Mouse (Mus musculus): ENCODE results near the gene Armc9. TPM values are rescaled to one million over a fixed set of nuclear protein-coding genes. Genes with fewer than 3 reads are reported as not detected.

Gene Armc9
- polyA plus RNA-seq, 1 experiment from 2014 or later = 38.7 TPM

- H3K36me3 ChIP-seq (replicated peaks) = peaks cover 77% of the 10 kb centered on the region
- DNase-seq (ENCODE audit: extremely low spot score, low spot score) = no peak
- no peak overlapping the region for H3K27ac ChIP-seq
- no peaks in the 10 kb centered on the region for H3K4me1 ChIP-seq
- H3K4me3 ChIP-seq = no peak overlapping the region
- H3K27me3 ChIP-seq (ENCODE audit: poor library complexity, severe bottlenecking) = no peaks in the 10 kb centered on the region
- WGBS = 97% methylated on average over 1 of the region's 1 CpGs
- H3K9me3 ChIP-seq = no peaks in the 10 kb centered on the region
These were observed 56.9 kb downstream of the Armc9 start for GRCm38 (mm10) chr1:86211498-86211897.

DNA sequence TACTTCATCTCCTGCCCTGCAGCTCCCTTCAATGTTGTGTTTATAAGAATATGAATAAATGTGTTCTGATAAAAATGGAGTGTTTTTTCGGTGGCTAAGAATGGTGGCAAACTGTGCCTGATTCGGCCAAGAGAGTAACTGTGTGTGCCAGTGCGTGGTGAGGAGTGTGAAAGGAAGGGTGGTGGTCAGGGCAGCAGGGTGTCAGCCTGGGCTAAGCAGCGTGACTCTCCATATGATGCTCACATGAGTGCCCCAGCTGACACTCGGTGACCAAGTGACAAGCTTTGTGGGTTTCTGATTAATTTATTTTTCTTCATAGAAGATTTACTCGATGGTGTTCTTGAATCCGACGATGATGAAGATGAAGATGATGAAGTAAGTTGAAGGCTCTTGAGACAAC is 58.2 kb downstream of the Armc9 start:
- no peak for DNase-seq (ENCODE audit: extremely low spot score, low spot score)
- Histone ChIP-seq H3K9me3 (no peaks in the 10 kb centered on the region), H3K4me1 (no peaks in the 10 kb centered on the region), H3K27me3 (ENCODE audit: poor library complexity, severe bottlenecking) (no peaks in the 10 kb centered on the region), H3K4me3 (no peak overlapping the region), H3K27ac (no peak overlapping the region), H3K36me3 (replicated peaks) (peaks cover 74% of the 10 kb centered on the region)
- 93% methylated on average over 8 of the region's 8 CpGs for WGBS

DNA sequence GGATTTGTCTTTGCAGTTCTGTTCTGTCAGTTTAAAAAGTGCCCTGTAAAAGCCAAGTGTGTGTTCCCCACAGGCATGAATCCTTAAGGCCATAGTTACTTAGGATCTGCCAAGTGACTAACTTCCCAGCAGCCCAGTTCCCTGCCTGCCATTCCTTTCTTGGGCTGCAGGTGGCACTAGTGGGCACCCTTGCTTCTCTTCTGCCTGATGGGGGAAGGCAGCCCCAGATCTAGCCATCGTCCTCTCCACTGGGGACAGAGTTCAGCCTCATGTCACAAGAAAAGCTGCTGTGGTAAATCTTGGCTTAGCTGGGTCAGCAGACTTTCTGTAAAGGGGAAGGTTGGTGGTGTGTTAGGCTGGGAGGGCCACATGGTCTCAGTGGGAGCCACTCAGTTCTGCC is 59.6 kb downstream of the Armc9 start:
- Histone ChIP-seq H3K9me3 (no peaks in the 10 kb centered on the region), H3K4me3 (no peak overlapping the region), H3K36me3 (replicated peaks) (peaks cover 62% of the 10 kb centered on the region), H3K4me1 (no peaks in the 10 kb centered on the region), H3K27me3 (ENCODE audit: poor library complexity, severe bottlenecking) (no peaks in the 10 kb centered on the region), H3K27ac (no peak overlapping the region)
- 14% methylated on average over 1 of the region's 1 CpGs for WGBS
- peak; percentile 70 for DNase-seq (ENCODE audit: extremely low spot score, low spot score)

- Histone ChIP-seq H3K36me3 (replicated peaks) (peaks cover 62% of the 10 kb centered on the region), H3K4me1 (no peaks in the 10 kb centered on the region), H3K4me3 (no peak overlapping the region), H3K9me3 (no peaks in the 10 kb centered on the region), H3K27me3 (ENCODE audit: poor library complexity, severe bottlenecking) (no peaks in the 10 kb centered on the region), H3K27ac (no peak overlapping the region)
- WGBS = 94% methylated on average over 1 of the region's 1 CpGs
- DNase-seq (ENCODE audit: extremely low spot score, low spot score) = no peak
These were observed 60.7 kb downstream of the Armc9 start for GRCm38 (mm10) chr1:86215297-86215696.

GRCm38 (mm10) chr1:86216412-86216811 is 61.8 kb downstream of the Armc9 start:
- no peaks in the 10 kb centered on the region for H3K27me3 ChIP-seq (ENCODE audit: poor library complexity, severe bottlenecking)
- WGBS = 88% methylated on average over 5 of the region's 5 CpGs
- no peaks in the 10 kb centered on the region for H3K4me1 ChIP-seq
- no peak for DNase-seq (ENCODE audit: extremely low spot score, low spot score)
- H3K9me3 ChIP-seq = no peaks in the 10 kb centered on the region
- no peak overlapping the region for H3K27ac ChIP-seq
- no peak overlapping the region for H3K4me3 ChIP-seq
- peaks cover 51% of the 10 kb centered on the region for H3K36me3 ChIP-seq (replicated peaks)

DNA sequence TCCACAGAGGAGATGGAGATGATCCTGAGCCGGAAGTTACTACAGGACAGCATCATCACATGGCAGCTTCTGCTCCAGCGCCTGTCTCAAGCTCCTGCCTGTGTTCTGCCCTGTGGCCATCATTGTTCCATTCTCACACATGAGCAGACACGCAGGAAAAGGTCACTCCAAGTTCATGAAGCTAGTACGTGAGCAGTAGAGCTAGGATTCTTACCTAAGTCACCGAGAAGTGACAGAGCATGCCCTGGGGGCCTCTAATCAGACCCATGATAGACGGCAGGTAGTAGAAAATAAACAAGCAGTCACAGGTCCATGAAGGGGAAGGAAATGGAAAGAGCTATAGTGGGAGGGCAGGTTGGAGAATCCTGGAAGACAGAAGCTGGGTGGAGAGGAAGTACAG is 63.4 kb downstream of the Armc9 start:
- Histone ChIP-seq H3K9me3 (no peaks in the 10 kb centered on the region), H3K27me3 (ENCODE audit: poor library complexity, severe bottlenecking) (no peaks in the 10 kb centered on the region), H3K4me3 (no peak overlapping the region), H3K36me3 (replicated peaks) (peaks cover 41% of the 10 kb centered on the region), H3K4me1 (no peaks in the 10 kb centered on the region), H3K27ac (no peak overlapping the region)
- no peak for DNase-seq (ENCODE audit: extremely low spot score, low spot score)
- WGBS = 72% methylated on average over 6 of the region's 6 CpGs

GRCm38 (mm10) chr1:86225195-86225594 is 70.6 kb downstream of the Armc9 start:
- DNase-seq (ENCODE audit: extremely low spot score, low spot score) = no peak
- no peak overlapping the region for H3K4me3 ChIP-seq
- H3K27me3 ChIP-seq (ENCODE audit: poor library complexity, severe bottlenecking) = no peaks in the 10 kb centered on the region
- no peaks in the 10 kb centered on the region for H3K9me3 ChIP-seq
- H3K36me3 ChIP-seq (replicated peaks) = no peaks in the 10 kb centered on the region
- WGBS = 78% methylated on average over 6 of the region's 6 CpGs
- no peak overlapping the region for H3K27ac ChIP-seq
- H3K4me1 ChIP-seq = 0 out of 2 replicates have a peak, but pooled peaks cover 3% of the 10 kb centered on the region

DNA sequence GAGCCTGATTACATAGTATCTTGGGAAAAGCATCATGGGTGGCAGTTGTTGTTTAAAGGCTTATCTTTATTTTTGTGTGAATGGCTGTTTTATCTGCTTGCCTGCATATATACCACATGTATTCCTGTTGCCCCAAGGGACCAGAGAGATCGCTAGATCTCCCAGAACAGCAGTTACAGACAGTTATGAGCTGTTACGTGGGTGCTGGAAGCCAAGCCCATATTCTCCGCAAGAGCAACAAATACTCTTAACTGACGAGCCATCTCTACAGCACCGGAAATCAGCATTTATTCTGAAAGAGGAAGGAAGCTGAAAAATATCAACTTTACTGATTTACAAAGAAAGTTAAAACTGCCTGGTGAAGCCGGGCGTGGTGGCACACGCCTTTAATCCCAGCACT is 74.1 kb downstream of the Armc9 start:
- H3K27ac ChIP-seq = no peak overlapping the region
- WGBS = 96% methylated on average over 8 of the region's 8 CpGs
- H3K27me3 ChIP-seq (ENCODE audit: poor library complexity, severe bottlenecking) = no peaks in the 10 kb centered on the region
- H3K4me1 ChIP-seq = 0 out of 2 replicates have a peak, but pooled peaks cover 3% of the 10 kb centered on the region
- H3K4me3 ChIP-seq = no peak overlapping the region
- H3K36me3 ChIP-seq (replicated peaks) = no peaks in the 10 kb centered on the region
- no peak for DNase-seq (ENCODE audit: extremely low spot score, low spot score)
- H3K9me3 ChIP-seq = no peaks in the 10 kb centered on the region

- H3K4me1 ChIP-seq = 0 out of 2 replicates have a peak, but pooled peaks cover 3% of the 10 kb centered on the region
These were observed 74.7 kb downstream of the Armc9 start for GRCm38 (mm10) chr1:86229184-86229829.

GRCm38 (mm10) chr1:86232631-86233030 is 78.1 kb downstream of the Armc9 start:
- no peak overlapping the region for H3K27ac ChIP-seq
- H3K9me3 ChIP-seq = no peaks in the 10 kb centered on the region
- no peak for DNase-seq (ENCODE audit: extremely low spot score, low spot score)
- H3K4me3 ChIP-seq = no peak overlapping the region
- WGBS = 97% methylated on average over 5 of the region's 5 CpGs
- 0 out of 2 replicates have a peak, but pooled peaks cover 5% of the 10 kb centered on the region for H3K4me1 ChIP-seq
- no peaks in the 10 kb centered on the region for H3K36me3 ChIP-seq (replicated peaks)
- H3K27me3 ChIP-seq (ENCODE audit: poor library complexity, severe bottlenecking) = no peaks in the 10 kb centered on the region

More at GRCm38 (mm10) chr1:86229184-86229829, 74.7 kb downstream of the Armc9 start:
- Histone ChIP-seq H3K9me3 (no peaks in the 10 kb centered on the region), H3K27me3 (ENCODE audit: poor library complexity, severe bottlenecking) (no peaks in the 10 kb centered on the region), H3K4me3 (no peak overlapping the region), H3K36me3 (replicated peaks) (no peaks in the 10 kb centered on the region), H3K27ac (no peak overlapping the region)
- DNase-seq (ENCODE audit: extremely low spot score, low spot score) = no peak
- WGBS = 95% methylated on average over 9 of the region's 9 CpGs

GRCm38 (mm10) chr1:86233808-86234207 is 79.2 kb downstream of the Armc9 start:
- no peak overlapping the region for H3K4me3 ChIP-seq
- H3K27me3 ChIP-seq (ENCODE audit: poor library complexity, severe bottlenecking) = no peaks in the 10 kb centered on the region
- no peak overlapping the region for H3K27ac ChIP-seq
- H3K4me1 ChIP-seq = 0 out of 2 replicates have a peak, but pooled peaks cover 5% of the 10 kb centered on the region
- 87% methylated on average over 4 of the region's 4 CpGs for WGBS
- no peaks in the 10 kb centered on the region for H3K36me3 ChIP-seq (replicated peaks)
- DNase-seq (ENCODE audit: extremely low spot score, low spot score) = no peak
- no peaks in the 10 kb centered on the region for H3K9me3 ChIP-seq

DNA sequence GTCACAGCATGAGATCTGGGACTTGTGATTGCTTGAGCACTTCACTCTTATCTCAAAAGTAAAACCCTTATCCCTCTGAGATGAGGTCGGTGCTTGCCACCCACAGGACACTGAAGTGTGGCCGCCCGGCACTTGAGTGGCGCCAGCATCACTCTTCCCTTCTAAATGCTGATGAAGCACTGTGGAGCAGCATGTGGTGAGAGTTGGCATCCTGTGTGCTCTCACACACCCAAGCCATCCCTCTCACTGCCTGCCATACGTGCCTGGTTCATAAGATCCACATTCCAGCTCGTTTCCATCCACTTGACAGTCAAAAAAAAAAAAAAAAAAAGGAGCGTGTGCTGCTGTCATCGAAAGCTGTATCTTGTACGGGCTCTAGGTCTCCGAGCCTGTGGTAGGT is 80.5 kb downstream of the Armc9 start:
- H3K36me3 ChIP-seq (replicated peaks) = no peaks in the 10 kb centered on the region
- WGBS = 93% methylated on average over 10 of the region's 10 CpGs
- no peak for DNase-seq (ENCODE audit: extremely low spot score, low spot score)
- H3K27me3 ChIP-seq (ENCODE audit: poor library complexity, severe bottlenecking) = no peaks in the 10 kb centered on the region
- no peaks in the 10 kb centered on the region for H3K9me3 ChIP-seq
- H3K4me1 ChIP-seq = 0 out of 2 replicates have a peak, but pooled peaks cover 5% of the 10 kb centered on the region
- no peak overlapping the region for H3K27ac ChIP-seq
- no peak overlapping the region for H3K4me3 ChIP-seq

DNA sequence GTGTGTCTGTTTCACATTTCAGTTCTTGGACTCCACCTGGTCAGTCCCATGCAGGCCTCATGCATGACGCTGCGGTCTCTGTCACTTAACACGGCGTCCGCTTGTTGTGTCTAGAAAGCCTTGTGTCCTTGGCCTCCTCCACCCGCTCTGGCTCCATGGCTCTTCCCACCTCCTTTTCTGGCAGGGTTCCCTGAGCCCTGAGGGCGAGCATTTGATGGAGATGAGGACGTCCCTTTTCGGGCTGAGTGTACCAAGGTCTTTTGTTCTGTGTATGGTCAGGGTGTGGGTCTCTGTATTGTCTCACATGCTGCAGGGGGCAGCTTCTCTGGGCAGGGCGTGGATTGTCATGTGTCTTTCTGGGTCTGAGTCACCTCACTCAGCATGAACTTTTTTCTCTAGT is 81.9 kb downstream of the Armc9 start:
- Histone ChIP-seq H3K4me3 (no peak overlapping the region), H3K36me3 (replicated peaks) (no peaks in the 10 kb centered on the region), H3K9me3 (no peaks in the 10 kb centered on the region), H3K27me3 (ENCODE audit: poor library complexity, severe bottlenecking) (no peaks in the 10 kb centered on the region), H3K27ac (no peak overlapping the region), H3K4me1 (0 out of 2 replicates have a peak, but pooled peaks cover 5% of the 10 kb centered on the region)
- no peak for DNase-seq (ENCODE audit: extremely low spot score, low spot score)
- 79% methylated on average over 10 of the region's 10 CpGs for WGBS
